Mouse (Mus musculus) kidney, postnatal 25 days (tissue): ENCODE data around the gene Pgpep1l.
"Not testable (repeated sequence)": the region's sequence is repeated elsewhere in the genome, so short reads cannot be mapped to it uniquely, and the experiment has no call there.

Experiments used
- DNase-seq, 2 experiments: peaks; one replicate each; pipeline ENCODE4 v3.0.0; 2021; ENCODE audit warnings: mixed read lengths in 2 of 2

The Pgpep1l gene

GRCm38 (mm10) chr7:68264028-68264453 lies at the start of gene Pgpep1l:
Pgpep1l (minus strand) TSS chr7:68264233.
- DNase-seq: peak; percentile 77 to 89

- no peak for DNase-seq
These were observed 49.2 kb upstream of the Pgpep1l start for GRCm38 (mm10) chr7:68313038-68313782.

DNA sequence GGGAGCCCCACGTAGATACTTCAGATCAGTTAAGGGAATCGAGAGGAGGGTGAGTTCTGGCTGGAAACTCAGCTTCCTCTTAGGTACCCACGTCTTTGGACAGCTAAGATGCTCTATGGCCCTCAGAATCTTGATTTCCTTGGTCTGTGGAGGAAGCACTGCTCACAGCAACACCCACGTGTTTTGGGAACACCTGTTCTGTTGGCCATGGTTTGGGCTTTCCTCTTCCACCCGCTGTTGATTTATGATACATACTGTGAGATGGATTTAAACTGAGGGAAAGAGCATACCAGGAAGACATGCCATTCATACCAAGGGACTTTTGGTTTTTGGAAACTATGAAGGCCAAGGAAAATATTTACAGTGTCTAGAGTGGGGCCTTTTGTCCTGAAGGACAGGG lies 48.4 kb upstream of the Pgpep1l start:
- no peak for DNase-seq

DNA sequence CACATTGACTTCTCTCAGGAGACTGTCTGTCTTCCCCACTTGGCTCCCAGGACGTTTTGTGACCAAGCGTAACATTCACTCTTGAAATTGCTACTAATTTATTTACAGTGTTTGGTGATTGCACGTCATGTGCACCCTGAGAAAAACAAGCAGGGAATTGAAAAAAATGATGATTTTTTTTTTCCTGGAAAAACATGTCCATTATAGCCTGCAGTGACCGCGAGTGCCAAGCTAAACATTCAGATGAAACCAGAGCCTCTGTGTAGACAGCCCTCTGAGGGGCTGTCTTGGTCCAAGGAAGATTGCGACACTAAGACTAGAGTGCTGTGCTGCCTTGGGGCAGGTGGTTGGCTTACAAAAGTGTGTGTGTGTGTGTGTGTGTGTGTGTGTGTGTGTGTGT lies 47.4 kb upstream of the Pgpep1l start:
- peak; percentile 10 to 44 for DNase-seq

GRCm38 (mm10) chr7:68306756-68307155 lies 42.7 kb upstream of the Pgpep1l start:
- peak in 1 of 2 experiments; percentile 21 for DNase-seq

DNA sequence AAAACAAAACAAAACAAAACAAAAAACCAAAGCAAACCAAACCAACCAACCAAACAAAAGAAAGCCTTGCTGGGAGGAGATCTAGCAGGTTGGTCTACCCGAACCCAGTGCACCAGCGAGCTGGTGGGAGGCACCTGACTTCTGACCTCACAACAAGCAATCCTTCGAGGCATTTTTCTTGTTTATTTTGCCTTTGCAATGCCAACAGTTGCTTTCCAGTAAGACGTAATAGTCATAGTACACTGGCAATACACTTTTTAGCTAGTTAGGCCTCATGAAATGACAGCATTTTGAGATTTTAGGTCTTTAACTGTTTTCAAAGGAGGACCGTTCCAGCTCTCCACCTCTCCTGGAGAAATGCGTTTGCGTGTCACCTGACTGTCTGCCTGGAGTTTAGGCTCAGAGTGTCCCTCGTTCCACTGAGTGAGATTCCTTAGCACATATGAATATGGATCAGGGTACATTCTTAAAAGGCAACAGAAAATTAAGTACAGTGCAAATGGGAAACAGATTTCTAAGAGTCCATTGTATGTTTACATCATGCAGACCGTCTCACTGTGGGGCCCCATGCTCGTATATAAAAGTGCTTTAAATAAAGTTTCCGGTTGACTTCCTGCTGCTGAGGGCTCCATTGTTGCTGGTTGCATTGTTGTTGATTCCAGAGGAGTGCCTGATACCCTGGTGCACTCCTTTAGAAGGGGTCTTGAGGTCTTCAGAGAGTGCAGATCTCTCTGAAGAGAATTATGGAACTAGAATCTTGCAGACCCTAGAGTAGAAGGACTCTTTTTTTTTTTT lies 41.9 kb upstream of the Pgpep1l start:
- peak in 1 of 2 experiments; percentile 26 for DNase-seq

DNA sequence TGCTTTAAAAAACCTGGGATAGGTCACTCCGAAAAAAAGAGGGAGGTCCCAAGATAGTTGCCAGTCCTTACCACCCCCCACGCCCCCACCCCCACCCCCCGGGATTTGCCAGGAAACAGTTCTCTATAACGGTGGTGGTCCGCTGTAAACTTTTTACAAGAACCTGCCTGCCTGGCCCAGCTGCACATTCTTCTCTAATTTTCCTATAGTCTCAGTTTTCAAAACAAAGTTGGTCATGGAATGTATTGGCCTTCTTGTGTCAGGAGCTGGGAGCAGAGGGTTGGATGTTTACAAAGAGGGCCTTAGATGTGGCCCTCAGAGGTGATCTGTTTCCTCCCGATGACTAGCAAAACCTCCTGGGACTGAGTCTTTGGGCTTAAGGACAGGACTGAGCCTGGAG lies 39.7 kb upstream of the Pgpep1l start:
- no peak for DNase-seq

GRCm38 (mm10) chr7:68302586-68303433 lies 38.8 kb upstream of the Pgpep1l start:
- DNase-seq: peak; percentile 63

GRCm38 (mm10) chr7:68301160-68301559 lies 37.1 kb upstream of the Pgpep1l start:
- DNase-seq: no peak

DNA sequence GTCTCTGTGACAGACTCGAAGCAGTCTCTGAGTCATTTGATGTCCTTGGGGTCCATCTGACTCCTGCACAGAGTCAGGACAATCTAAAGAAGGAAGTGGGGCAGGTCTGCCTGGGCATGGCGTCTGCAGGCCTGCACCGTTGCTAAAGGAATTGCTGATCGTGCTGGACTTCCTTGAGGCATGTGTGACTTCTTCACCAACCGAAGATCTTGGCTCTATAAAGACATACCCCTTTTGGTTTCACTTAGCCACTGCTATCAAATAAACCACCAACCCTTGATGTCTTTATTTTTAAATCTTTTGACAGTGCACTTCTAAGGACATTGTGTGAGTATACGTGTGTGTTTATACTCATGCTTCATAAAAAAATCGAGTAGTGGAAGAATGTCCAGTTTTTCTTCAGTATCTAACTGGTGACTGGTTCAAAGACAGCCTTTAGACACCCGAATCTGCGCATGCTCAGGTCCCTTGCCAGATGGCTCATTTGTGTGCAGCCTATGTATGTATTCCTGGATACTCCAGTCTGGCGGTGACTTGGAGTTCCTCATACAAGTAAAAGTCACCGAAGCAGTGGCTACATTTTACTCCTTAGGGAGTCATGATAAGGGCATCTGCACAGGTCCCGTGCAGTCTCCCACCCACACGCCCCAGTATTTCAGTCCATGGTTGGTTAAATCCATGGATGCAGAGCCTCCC lies 34.5 kb upstream of the Pgpep1l start:
- no peak for DNase-seq

GRCm38 (mm10) chr7:68296487-68296886 lies 32.5 kb upstream of the Pgpep1l start:
- no peak for DNase-seq

- peak in 1 of 2 experiments; percentile 29 for DNase-seq
These were observed 30.2 kb upstream of the Pgpep1l start for GRCm38 (mm10) chr7:68293997-68294789.

DNA sequence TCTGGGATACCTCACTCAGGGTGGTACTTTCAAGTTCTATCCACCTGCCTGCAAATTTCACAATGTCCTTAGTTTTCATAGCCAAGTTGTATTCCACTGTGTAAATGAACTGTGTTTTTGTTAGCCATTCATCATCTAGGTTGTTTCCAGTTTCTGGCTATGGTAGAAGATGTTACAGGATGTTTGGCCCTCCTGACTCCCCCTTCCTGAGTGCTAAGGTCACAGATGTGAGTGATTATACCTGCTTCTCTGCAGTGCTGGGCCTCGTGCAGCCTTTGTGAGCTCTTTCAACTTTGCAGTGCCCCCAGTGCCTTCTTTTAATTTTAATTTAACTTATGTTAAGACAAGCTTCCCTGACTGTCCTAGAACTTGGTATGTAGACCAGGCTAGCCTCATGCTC lies 27.6 kb upstream of the Pgpep1l start:
- no peak for DNase-seq

DNA sequence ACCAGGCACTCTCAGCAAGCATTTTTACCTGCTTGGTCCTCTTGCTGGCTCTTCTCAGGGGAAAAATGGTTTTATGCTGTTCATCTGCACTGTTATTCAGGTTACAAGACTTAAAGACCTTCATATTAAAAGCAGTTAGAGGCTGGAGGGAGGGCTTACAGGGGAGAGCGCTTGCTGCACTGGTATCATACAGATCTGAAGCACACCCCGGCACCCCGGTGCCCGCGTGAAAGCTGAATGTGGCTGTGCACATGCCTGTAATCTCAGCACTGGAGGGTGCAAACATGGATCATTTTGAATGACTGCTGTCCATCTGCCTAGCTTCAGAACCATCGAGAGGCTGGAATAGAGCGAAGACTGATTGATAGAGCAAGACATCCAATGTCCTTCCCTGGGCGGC lies 25.0 kb upstream of the Pgpep1l start:
- no peak for DNase-seq

- not testable (repeated sequence) for DNase-seq
These were observed 24.0 kb upstream of the Pgpep1l start for GRCm38 (mm10) chr7:68288000-68288399.

DNA sequence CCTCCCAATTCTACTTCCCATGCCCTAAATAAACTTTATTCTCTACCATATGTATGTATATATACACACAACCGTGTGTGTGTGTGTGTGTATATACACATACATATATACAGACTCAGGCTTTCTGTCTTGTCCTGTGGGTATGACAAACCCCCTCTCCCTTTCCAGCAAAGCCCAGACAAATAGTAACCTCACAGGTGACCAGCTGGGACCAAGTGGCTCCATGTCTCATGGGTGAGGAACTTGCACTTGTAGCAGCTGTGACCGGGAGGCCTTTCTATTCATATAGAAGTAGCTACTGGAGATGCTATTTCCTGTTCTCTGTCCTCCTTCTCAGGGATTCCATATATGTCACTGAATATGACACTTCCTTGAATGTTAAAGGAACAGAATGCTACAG lies 23.5 kb upstream of the Pgpep1l start:
- DNase-seq: no peak

DNA sequence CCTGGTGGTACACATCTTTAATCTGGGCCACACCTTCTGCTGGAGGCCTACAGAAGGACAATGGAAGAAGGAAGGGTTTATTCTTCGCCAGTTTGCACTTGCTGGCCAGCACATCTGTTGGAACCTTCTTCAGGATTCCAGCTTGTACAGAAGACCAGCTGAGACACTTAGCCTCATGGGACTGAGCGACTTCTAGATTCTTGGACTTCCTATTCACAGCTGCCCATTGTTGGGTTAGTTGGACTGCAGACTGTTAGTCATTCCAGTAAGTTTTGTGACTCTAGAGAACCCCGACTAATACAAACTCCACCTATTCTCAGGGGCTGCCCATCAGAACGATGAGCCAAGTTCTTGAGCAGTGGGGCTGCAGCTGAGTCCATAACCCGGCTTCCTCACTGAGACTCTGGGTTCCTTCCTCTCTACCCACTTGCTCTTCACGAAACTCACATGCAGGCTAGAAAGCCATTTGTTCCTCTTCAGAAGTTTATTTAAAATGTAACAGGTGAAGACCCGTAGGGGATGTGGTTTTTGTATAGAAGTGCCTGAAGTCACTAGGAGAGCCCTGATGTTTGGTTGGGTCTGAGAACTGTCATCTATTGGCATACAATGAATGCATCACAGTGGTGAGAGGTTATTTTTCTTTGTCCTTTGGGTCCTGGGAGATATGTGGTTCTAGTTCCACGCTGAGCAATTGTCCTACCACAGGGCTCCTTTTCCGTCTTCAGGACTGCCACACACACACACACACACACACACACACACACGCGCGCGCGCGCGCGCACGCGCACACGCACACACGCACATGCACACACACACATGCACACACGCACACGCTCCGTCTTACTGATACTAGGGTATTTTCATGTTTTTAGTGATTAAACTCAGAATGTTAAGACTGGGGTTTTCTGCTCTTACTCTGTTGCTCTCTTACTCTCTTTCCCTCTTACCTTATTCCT lies 22.8 kb upstream of the Pgpep1l start:
- DNase-seq: no peak

DNA sequence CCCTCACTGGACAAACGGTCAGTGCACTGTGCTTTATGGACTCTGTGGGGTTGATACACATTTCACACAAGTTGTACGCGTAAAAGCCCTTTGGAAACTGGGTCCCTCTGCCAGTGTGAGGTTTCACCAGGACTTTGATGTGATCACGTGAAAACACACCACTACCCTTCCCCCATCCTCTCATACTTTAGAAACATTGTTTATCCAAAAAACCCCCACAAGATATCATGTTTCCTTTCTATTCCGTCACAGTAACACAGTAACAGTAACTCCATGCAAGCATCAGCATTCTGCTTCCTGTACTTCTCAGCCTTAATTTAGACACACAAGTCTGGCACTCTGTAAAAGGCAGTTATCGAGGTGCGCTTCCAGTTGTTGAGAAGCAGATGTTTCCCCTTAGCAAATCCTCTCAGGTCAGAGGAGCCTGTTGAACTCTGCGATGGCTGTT lies 21.8 kb upstream of the Pgpep1l start:
- DNase-seq: peak in 1 of 2 experiments; percentile 50

GRCm38 (mm10) chr7:68283776-68284175 lies 19.7 kb upstream of the Pgpep1l start:
- DNase-seq: no peak

DNA sequence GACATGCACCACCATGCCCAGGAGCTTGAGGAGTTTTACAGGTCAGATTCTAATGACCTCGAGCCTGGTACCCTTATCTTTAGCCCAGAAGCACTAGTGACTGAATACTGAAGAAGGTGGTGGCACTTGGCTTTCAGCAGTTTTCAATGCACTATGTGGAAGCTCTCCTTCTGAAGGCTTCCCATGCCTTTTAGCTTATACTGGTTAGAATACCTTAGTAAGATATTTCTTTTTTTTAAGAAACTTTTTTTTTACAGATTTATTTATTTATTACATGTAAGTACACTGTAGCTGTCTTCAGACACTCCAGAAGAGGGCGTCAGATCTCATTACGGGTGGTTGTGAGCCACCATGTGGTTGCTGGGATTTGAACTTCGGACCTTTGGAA lies 19.1 kb upstream of the Pgpep1l start:
- not testable (repeated sequence) for DNase-seq
